Mouse (Mus musculus) retina, adult 2 months (tissue): Measurements from ENCODE around the gene Zmiz1.

Experiments
- DNase-seq: peaks from one replicate; pipeline ENCODE4 v3.0.0-alpha.2; 2012; ENCODE audit warnings: low read depth, low spot score

Zmiz1 gene

GRCm38 (mm10) chr14:25693271-25693887 lies 234.4 kb downstream of the Zmiz1 start:
- DNase-seq: no peak

GRCm38 (mm10) chr14:25693888-25694568 lies 235.0 kb downstream of the Zmiz1 start, which contains the start of gene Ppif:
Ppif (plus strand) TSS chr14:25694154.
- DNase-seq: peak; percentile 85

- no peak for DNase-seq
Observed at GRCm38 (mm10) chr14:25694569-25694897, 235.5 kb downstream of the Zmiz1 start.

GRCm38 (mm10) chr14:25695059-25695458 lies 236.1 kb downstream of the Zmiz1 start:
- DNase-seq: no peak

GRCm38 (mm10) chr14:25696356-25696755 lies 237.4 kb downstream of the Zmiz1 start:
- no peak for DNase-seq

- DNase-seq: no peak
Observed at GRCm38 (mm10) chr14:25701986-25702385, 243.0 kb downstream of the Zmiz1 start.

GRCm38 (mm10) chr14:25707691-25708181 lies 248.8 kb downstream of the Zmiz1 start:
- no peak for DNase-seq

GRCm38 (mm10) chr14:25708451-25708850 lies 249.5 kb downstream of the Zmiz1 start:
- DNase-seq: no peak

- no peak for DNase-seq
Observed at GRCm38 (mm10) chr14:25708917-25709316, 249.9 kb downstream of the Zmiz1 start.

GRCm38 (mm10) chr14:25710073-25710472 lies 251.1 kb downstream of the Zmiz1 start:
- DNase-seq: no peak

GRCm38 (mm10) chr14:25710681-25711080 lies 251.7 kb downstream of the Zmiz1 start:
- DNase-seq: no peak

- no peak for DNase-seq
Observed at GRCm38 (mm10) chr14:25711177-25711576, 252.2 kb downstream of the Zmiz1 start.

GRCm38 (mm10) chr14:25711602-25712001 lies 252.6 kb downstream of the Zmiz1 start:
- DNase-seq: no peak

GRCm38 (mm10) chr14:25713443-25713842 lies 254.5 kb downstream of the Zmiz1 start:
- DNase-seq: no peak
